Mouse (Mus musculus) frontal cortex, postnatal 36 days (tissue): ENCODE data around the gene Pigg.
A peak's percentile ranks its signal among the peaks of the same experiment; 100 is the strongest.
"Not testable (repeated sequence)": the region's sequence is repeated elsewhere in the genome, so short reads cannot be mapped to it uniquely, and the experiment has no call there.

Experiments used
- DNase-seq, 2 experiments: peaks; one replicate each; pipeline ENCODE4 v3.0.0; 2022; ENCODE audit warnings: low spot score in 2 of 2

Gene Pigg

DNA sequence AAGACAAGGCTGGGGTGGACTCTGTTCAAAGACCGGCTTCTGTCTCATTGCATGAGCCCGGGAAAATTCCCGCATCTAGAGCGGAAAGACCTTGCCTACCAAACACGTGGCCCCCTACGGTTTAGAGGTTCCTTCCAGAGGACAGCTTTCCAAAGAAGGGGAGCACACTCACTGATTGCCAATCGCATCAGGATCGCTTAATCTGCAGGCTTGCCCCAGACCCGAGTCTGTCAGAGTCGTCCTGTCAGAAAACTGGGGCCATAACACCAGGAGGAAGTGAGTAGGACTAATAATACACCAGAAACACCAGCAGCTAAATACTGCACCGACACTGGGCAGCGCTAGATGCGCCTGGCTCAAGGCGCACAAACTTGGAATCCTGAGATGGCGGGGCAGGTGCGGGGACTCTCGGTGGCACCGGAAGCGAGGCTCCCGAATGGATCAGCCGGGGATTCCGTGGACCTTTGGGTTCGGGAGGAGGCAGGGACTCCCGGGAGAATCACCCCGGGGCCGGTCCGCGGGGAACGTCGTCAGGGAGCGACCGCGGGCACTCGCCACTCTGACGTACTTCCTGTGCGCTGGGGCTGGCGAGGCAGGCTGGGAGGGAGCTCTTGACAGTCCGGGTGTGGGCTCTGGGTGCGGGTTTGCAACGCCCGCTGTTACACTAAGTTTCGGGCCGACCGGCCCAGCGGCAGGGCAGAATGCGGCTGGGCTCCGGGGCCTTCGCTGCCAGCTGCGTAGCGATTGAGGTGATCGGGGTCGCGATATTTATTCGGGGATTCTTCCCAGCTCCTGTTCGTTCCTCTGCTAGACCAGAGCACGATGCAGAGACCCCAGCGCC is at the start of gene Pigg:
Gene Pigg, plus strand, starts transcription at position 386 of the 841 bp plus-strand sequence.
- peak; percentile 95 for DNase-seq

DNA sequence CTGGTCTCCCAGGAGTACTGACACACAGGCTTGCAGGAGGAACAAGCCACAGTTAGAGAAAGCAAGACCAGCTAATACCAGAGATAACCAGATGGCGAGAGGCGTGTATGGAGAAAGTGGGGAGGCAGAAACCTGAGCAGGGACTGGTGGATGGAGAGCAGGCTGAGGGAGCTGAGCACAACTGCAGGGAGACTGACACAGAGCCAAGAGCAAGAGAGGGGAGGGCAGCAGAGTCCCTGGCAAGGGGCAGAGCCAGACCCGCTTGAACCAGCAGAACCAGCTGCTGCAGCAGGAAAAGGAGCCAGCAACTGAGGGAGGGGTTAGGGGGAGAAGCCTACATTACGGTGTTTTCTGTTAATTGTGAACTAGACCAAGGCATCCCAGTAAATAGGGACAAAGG is 49.7 kb upstream of the Pigg start:
- DNase-seq: peak; percentile 5 to 11

DNA sequence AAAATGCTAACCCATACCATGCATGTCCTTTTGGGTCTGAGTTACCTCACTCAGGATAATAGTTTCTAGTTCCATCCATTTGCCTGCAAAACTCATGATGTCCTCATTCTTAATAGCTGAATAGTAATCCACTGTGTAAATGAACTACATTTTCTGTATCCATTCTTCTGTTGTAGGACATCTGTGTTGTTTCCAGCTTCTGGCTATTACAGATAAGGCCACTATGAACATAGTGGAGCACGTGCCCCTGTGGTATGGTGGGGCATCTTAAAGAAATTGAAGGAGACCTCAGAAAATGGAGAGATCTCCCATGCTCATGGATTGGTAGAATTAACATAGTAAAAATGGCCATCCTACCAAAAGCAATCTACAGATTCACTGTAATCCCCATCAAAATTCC is 48.6 kb upstream of the Pigg start:
- not testable (repeated sequence) for DNase-seq

DNA sequence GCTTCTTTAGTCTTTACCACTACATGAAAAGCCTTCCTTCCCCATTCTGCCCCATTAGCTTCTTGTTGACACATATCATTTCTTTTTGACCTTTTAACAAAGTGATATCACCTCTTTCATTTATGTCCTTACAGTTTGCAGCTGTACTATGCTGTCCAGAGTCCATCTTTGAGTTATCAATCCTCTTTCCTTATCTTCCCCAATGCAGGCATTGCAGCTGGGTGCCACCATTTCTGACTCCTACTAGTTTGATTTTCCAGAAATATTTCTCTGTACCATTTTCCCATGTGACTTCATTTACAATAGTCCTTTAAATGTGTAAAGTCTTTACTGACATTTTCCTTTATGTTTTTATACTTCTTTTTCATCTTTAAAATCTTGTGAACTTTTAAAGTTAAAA is 45.4 kb upstream of the Pigg start:
- no peak for DNase-seq

DNA sequence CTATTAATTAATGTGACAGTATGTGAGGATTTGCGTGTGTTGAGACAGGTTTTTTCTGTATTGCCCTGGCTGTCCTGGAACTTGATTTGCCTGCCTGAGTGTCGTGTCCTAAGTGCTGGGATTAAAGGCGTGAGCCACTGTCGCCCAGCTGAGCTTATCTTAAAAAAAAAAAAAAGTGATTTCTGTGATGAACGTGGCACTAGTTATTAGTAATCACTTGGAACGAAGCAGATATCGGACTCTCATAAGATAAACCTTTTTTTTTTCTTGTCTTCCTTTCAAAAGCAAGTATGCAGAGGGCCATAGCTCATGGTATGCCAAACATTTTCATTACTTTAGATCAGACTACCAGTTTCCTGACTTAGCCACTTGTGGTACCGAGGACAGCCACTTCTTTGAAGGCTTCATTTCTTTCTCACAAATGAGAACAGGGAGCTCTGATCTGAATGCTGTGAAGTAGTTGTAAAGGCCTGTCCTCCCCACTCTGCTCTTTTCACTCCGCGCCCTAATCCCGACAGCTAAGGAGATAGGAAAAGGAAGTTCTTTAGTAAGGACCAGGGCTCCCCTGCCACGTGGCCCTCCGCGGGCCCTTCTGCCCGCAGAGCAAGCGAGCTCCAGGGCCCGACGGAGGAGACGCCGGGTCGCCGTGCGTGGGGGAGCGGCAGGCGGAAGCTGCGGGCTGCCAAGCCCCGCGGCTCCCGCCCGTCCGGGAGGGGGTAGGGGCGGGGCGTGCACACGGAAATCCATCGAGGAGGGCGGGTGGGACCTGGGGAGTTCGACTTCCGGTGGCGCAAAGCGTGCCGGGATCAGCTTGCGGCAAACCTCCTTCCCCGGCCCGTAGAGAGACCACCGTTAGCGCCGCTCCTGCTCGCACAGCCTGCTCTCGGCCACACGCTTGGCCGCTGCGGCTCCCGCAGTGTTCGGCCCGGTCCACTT is 44.0 kb upstream of the Pigg start, which contains the start of gene Dr1:
Gene Dr1, plus strand, starts transcription at position 771 of the 936 bp plus-strand sequence.
- peak; percentile 79 to 82 for DNase-seq

- peak; percentile 8 to 12 for DNase-seq
These were observed 43.2 kb upstream of the Pigg start for GRCm38 (mm10) chr5:108269063-108269810.

GRCm38 (mm10) chr5:108269811-108270151 is 42.6 kb upstream of the Pigg start:
- no peak for DNase-seq

- DNase-seq: no peak
These were observed 42.0 kb upstream of the Pigg start for GRCm38 (mm10) chr5:108270415-108270814.

DNA sequence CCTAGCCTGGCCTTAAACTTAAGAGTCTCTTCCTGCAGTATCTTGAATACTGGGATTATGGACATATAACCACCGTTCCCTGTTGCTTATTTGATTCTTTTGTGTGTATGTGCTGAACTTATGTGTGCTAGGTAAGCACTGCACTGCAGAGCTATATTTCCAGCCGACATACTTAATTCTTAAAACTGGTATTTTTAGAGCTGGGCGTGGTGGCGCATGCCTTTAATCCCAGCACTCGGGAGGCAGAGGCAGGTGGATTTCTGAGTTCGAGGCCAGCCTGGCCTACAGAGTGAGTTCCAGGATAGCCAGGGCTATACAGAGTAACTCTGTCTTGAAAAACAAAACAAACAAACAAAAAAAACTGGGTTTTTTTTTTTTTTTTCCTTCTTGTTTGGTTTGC is 41.1 kb upstream of the Pigg start:
- DNase-seq: not testable (repeated sequence)

- no peak for DNase-seq
These were observed 25.5 kb upstream of the Pigg start for GRCm38 (mm10) chr5:108286957-108287356.

- no peak for DNase-seq
These were observed 10.8 kb upstream of the Pigg start for GRCm38 (mm10) chr5:108301567-108301966.

- no peak for DNase-seq
These were observed 854 bp downstream of the Pigg start for GRCm38 (mm10) chr5:108313065-108313860.

- DNase-seq: no peak
These were observed 18.6 kb downstream of the Pigg start for GRCm38 (mm10) chr5:108331051-108331450.

DNA sequence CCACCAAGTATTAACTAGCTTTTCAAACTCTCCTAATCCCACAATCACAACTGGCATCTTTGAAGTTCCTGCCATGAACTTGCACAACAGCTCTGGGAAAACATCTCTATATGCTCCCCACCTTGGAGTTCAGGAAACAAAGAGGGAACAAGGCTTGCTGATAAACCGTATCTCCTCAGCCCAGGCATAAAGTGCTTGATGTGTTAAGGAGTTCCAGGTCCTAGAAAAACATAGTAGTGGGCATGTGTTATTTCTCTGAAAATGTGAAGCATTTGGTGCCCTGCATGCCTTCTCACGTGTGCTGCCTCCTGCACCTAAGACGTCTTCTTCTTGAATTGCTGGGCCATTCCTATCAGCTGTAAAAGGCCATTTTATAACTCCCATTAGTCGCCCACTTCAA is 25.0 kb downstream of the Pigg start:
- no peak for DNase-seq

GRCm38 (mm10) chr5:108338049-108338448 is 25.6 kb downstream of the Pigg start:
- no peak for DNase-seq

- no peak for DNase-seq
These were observed 31.3 kb downstream of the Pigg start for GRCm38 (mm10) chr5:108343680-108344170.

- no peak for DNase-seq
These were observed 33.1 kb downstream of the Pigg start for GRCm38 (mm10) chr5:108345313-108346071.

DNA sequence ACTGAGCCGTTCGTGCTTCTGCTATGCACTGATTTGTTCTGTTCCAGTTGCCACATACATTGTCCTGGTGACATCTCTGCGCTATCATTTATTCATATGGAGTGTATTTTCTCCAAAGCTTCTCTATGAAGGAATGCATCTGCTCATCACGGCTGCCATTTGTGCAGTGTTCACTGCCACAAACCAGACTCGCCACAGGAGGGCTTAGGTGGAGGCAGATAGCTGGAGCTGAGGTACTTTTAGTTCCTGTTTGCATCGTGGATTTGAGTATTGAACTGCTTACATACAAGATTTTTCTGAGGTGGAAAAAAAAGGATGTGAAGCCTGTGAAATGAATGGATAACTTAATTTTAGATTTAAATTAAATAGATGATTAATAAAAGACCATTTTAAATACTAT is 35.4 kb downstream of the Pigg start:
- no peak for DNase-seq

- no peak for DNase-seq
These were observed 37.2 kb downstream of the Pigg start for GRCm38 (mm10) chr5:108349511-108350148.

DNA sequence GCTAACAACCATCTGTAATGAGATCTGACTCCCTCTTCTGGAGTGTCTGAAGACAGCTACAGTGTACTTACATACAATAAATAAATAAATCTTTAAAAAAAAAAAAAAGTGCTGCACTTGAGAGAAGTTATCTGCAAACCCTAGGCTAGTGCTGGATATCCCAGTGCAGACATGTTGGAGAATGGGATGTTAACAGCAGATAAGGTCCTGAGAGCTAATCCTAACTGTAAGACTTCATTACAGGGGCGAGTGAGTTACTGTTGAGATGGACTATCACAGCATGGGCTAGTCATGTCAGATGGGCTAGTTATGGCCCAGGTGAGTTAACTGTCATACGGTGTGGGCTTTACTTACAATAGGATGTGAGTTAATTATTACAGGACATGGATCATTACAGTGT is 41.6 kb downstream of the Pigg start:
- no peak for DNase-seq
